Mouse (Mus musculus): Measurements from ENCODE around the gene Galnt11. TPM values are rescaled to one million over a fixed set of nuclear protein-coding genes. Genes with fewer than 3 reads are reported as not detected.
"Not testable (repeated sequence)": the region's sequence is repeated elsewhere in the genome, so short reads cannot be mapped to it uniquely, and the experiment has no call there.

Gene Galnt11
- polyA plus RNA-seq (2015; fragmentation: Nextera tagmentation; extraction: Ambion mirVana) = 38.4 and 41.1 TPM in 2 replicates

- Histone ChIP-seq H3K9ac (ENCODE audit: low read length) (peak within 1 kb of the TSS; percentile 94), H3K9me3 (replicated peaks; ENCODE audit: control insufficient read depth, low read length) (no peaks in the 10 kb centered on the region), H3K27ac (ENCODE audit: low read length) (peak within 1 kb of the TSS; percentile 90), H3K27me3 (ENCODE audit: control insufficient read depth, insufficient read depth, low read length) (no peaks in the 10 kb centered on the region), H3K4me2 (ENCODE audit: low read depth, low read length) (peak within 1 kb of the TSS; percentile 66), H3K4me1 (ENCODE audit: control insufficient read depth, insufficient read depth, low read length) (peaks cover 5% of the 10 kb centered on the region; the same call in 1 of the 2 replicates), H3K4me3 (replicated peaks; ENCODE audit: low read length) (peak within 1 kb of the TSS; percentile 69), H3K36me3 (ENCODE audit: control insufficient read depth, insufficient read depth, low read length) (no peaks in the 10 kb centered on the region)
- 82% methylated on average over 3 of the region's 3 CpGs for WGBS
- ATAC-seq (ENCODE audit: insufficient read depth, low FRiP score) = no peak
These were observed at the start of gene Galnt11 for GRCm38 (mm10) chr5:25221604-25222003. Gene Galnt11, plus strand, starts transcription at chr5:25221904.

DNA sequence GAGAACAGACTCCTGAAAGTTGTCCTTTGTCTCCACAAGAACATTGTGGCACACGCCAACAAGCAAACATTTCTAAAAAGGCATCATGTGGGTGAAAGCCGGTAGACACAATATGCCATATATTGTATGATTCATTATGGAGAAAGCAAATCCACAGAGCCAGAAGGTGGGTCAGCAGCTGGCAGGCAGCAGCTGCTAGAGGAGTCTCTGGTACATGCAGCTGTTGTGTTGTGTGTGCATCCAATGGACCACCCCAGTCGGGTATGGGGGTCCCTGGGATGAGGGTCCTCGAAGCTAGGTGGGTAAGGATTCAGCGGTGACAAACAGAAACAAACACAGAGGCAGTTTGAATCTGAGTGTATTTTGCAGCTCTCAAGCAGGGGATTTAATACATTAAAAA, 43.8 kb upstream of the Galnt11 start:
- H3K27me3 ChIP-seq (ENCODE audit: control insufficient read depth, insufficient read depth, low read length); H3K4me2 ChIP-seq (ENCODE audit: low read depth, low read length); H3K9ac ChIP-seq (ENCODE audit: low read length); H3K9me3 ChIP-seq (replicated peaks; ENCODE audit: control insufficient read depth, low read length); H3K36me3 ChIP-seq (ENCODE audit: control insufficient read depth, insufficient read depth, low read length); H3K4me3 ChIP-seq (replicated peaks; ENCODE audit: low read length); H3K4me1 ChIP-seq (ENCODE audit: control insufficient read depth, insufficient read depth, low read length); H3K27ac ChIP-seq (ENCODE audit: low read length); ATAC-seq (ENCODE audit: insufficient read depth, low FRiP score): not testable (repeated sequence)
- WGBS = 86% methylated on average over 5 of the region's 5 CpGs

- not testable (repeated sequence) for H3K4me2 ChIP-seq (ENCODE audit: low read depth, low read length); H3K4me1 ChIP-seq (ENCODE audit: control insufficient read depth, insufficient read depth, low read length); H3K9ac ChIP-seq (ENCODE audit: low read length); H3K27ac ChIP-seq (ENCODE audit: low read length); H3K4me3 ChIP-seq (replicated peaks; ENCODE audit: low read length); H3K9me3 ChIP-seq (replicated peaks; ENCODE audit: control insufficient read depth, low read length); H3K36me3 ChIP-seq (ENCODE audit: control insufficient read depth, insufficient read depth, low read length); H3K27me3 ChIP-seq (ENCODE audit: control insufficient read depth, insufficient read depth, low read length); ATAC-seq (ENCODE audit: insufficient read depth, low FRiP score)
- WGBS = 69% methylated on average over 4 of the region's 4 CpGs
These were observed 43.2 kb upstream of the Galnt11 start for GRCm38 (mm10) chr5:25178543-25178942.

DNA sequence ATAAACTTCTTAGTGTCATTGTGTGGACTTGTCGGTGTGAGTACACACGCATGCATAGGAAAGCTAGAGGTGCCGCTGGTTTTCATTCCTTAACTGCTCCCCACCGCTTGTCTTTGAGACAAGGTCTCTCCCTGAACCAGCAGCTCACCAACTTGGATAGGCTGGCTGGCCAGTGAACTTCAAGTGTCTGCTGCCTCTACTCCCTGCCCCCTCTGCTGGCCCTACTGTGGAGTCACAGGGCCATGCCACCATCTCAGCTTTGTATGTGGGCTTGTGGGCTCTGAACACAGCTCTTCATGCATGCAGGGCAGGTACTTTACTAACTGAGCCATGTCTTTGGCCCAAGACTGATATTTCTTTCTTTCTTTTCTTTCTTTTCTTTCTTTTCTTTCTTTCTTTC, 42.4 kb upstream of the Galnt11 start:
- no peak overlapping the region for H3K9ac ChIP-seq (ENCODE audit: low read length)
- no peak for ATAC-seq (ENCODE audit: insufficient read depth, low FRiP score)
- 93% methylated on average over 4 of the region's 4 CpGs for WGBS
- H3K9me3 ChIP-seq (replicated peaks; ENCODE audit: control insufficient read depth, low read length) = no peaks in the 10 kb centered on the region
- H3K4me2 ChIP-seq (ENCODE audit: low read depth, low read length) = no peak overlapping the region
- H3K36me3 ChIP-seq (ENCODE audit: control insufficient read depth, insufficient read depth, low read length) = no peaks in the 10 kb centered on the region
- no peak overlapping the region for H3K4me3 ChIP-seq (replicated peaks; ENCODE audit: low read length)
- no peaks in the 10 kb centered on the region for H3K4me1 ChIP-seq (ENCODE audit: control insufficient read depth, insufficient read depth, low read length)
- H3K27me3 ChIP-seq (ENCODE audit: control insufficient read depth, insufficient read depth, low read length) = no peaks in the 10 kb centered on the region
- no peak overlapping the region for H3K27ac ChIP-seq (ENCODE audit: low read length)

GRCm38 (mm10) chr5:25179936-25180488, 41.7 kb upstream of the Galnt11 start:
- no peak for ATAC-seq (ENCODE audit: insufficient read depth, low FRiP score)
- no peak overlapping the region for H3K4me3 ChIP-seq (replicated peaks; ENCODE audit: low read length)
- no peaks in the 10 kb centered on the region for H3K4me1 ChIP-seq (ENCODE audit: control insufficient read depth, insufficient read depth, low read length)
- H3K9ac ChIP-seq (ENCODE audit: low read length) = no peak overlapping the region
- H3K27ac ChIP-seq (ENCODE audit: low read length) = no peak overlapping the region
- H3K36me3 ChIP-seq (ENCODE audit: control insufficient read depth, insufficient read depth, low read length) = no peaks in the 10 kb centered on the region
- no peaks in the 10 kb centered on the region for H3K9me3 ChIP-seq (replicated peaks; ENCODE audit: control insufficient read depth, low read length)
- WGBS = 87% methylated on average over 3 of the region's 3 CpGs
- H3K27me3 ChIP-seq (ENCODE audit: control insufficient read depth, insufficient read depth, low read length) = no peaks in the 10 kb centered on the region
- H3K4me2 ChIP-seq (ENCODE audit: low read depth, low read length) = no peak overlapping the region

DNA sequence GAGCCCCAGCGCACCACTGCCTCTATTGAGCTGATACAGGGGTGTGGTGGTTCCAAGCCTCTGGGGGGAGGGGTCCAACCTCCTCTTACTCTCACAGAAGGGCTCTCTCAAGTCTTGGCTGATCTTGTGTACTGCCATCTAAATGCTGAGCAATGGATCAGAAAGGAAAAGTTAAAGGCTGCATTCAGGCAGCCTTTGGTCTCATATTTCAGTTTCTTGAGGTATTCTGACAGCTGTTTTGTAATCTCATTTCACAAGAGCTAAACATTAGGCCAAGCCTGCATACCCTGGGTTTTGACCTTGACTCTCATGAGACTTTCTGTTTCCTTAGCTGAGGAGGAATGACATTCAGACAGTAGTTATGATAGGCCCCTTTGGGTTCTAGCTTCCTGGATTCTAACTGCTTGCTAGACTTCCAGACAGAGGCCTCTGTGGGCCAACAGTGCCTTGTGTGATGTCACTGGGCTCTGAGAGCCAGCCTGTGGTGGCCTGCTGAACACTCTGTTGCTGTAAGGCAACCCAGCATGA, 40.6 kb upstream of the Galnt11 start, which contains the start of gene Galntl5:
TSS of gene Galntl5 (plus strand) at position 457 of the 528 bp plus-strand sequence.
- 81% methylated on average over 1 of the region's 1 CpGs for WGBS
- Histone ChIP-seq H3K4me1 (ENCODE audit: control insufficient read depth, insufficient read depth, low read length) (no peaks in the 10 kb centered on the region), H3K27me3 (ENCODE audit: control insufficient read depth, insufficient read depth, low read length) (no peaks in the 10 kb centered on the region), H3K27ac (ENCODE audit: low read length) (no peak within 1 kb of the TSS), H3K9me3 (replicated peaks; ENCODE audit: control insufficient read depth, low read length) (no peaks in the 10 kb centered on the region), H3K36me3 (ENCODE audit: control insufficient read depth, insufficient read depth, low read length) (no peaks in the 10 kb centered on the region), H3K9ac (ENCODE audit: low read length) (no peak within 1 kb of the TSS), H3K4me2 (ENCODE audit: low read depth, low read length) (no peak within 1 kb of the TSS), H3K4me3 (replicated peaks; ENCODE audit: low read length) (no peak within 1 kb of the TSS)
- ATAC-seq (ENCODE audit: insufficient read depth, low FRiP score) = no peak

- H3K4me2 ChIP-seq (ENCODE audit: low read depth, low read length) = no peak overlapping the region
- no peaks in the 10 kb centered on the region for H3K4me1 ChIP-seq (ENCODE audit: control insufficient read depth, insufficient read depth, low read length)
- no peak overlapping the region for H3K9ac ChIP-seq (ENCODE audit: low read length)
- H3K36me3 ChIP-seq (ENCODE audit: control insufficient read depth, insufficient read depth, low read length) = no peaks in the 10 kb centered on the region
- no peak overlapping the region for H3K27ac ChIP-seq (ENCODE audit: low read length)
- H3K9me3 ChIP-seq (replicated peaks; ENCODE audit: control insufficient read depth, low read length) = no peaks in the 10 kb centered on the region
- 81% methylated on average over 4 of the region's 4 CpGs for WGBS
- H3K27me3 ChIP-seq (ENCODE audit: control insufficient read depth, insufficient read depth, low read length) = no peaks in the 10 kb centered on the region
- no peak for ATAC-seq (ENCODE audit: insufficient read depth, low FRiP score)
- H3K4me3 ChIP-seq (replicated peaks; ENCODE audit: low read length) = no peak overlapping the region
These were observed 38.1 kb upstream of the Galnt11 start for GRCm38 (mm10) chr5:25183595-25183994.

DNA sequence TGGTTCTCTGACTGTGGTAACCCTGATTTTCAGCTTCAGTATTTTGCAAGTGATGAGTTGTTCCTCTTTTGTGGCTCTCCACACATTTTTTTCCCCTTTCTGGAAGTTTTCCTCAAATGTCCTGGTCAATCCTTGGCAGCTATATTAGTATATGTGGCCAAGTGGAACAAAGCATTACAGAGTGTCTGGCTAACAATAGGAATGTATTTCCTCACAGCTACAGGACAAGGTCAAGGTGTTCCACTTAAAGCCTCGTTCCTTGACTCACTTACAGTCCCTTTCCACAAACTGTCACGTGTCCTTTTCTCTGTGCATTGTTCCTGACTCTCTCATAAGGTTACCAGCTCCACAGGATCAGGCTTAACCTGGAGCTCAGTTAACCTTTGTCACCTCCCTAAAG, 37.1 kb upstream of the Galnt11 start:
- ATAC-seq (ENCODE audit: insufficient read depth, low FRiP score) = no peak
- H3K4me2 ChIP-seq (ENCODE audit: low read depth, low read length) = no peak overlapping the region
- no peaks in the 10 kb centered on the region for H3K9me3 ChIP-seq (replicated peaks; ENCODE audit: control insufficient read depth, low read length)
- H3K9ac ChIP-seq (ENCODE audit: low read length) = no peak overlapping the region
- H3K36me3 ChIP-seq (ENCODE audit: control insufficient read depth, insufficient read depth, low read length) = no peaks in the 10 kb centered on the region
- no peak overlapping the region for H3K27ac ChIP-seq (ENCODE audit: low read length)
- H3K4me3 ChIP-seq (replicated peaks; ENCODE audit: low read length) = no peak overlapping the region
- WGBS = 43% methylated on average over 2 of the region's 2 CpGs
- no peaks in the 10 kb centered on the region for H3K4me1 ChIP-seq (ENCODE audit: control insufficient read depth, insufficient read depth, low read length)
- no peaks in the 10 kb centered on the region for H3K27me3 ChIP-seq (ENCODE audit: control insufficient read depth, insufficient read depth, low read length)

GRCm38 (mm10) chr5:25187727-25188126, 34.0 kb upstream of the Galnt11 start:
- no peaks in the 10 kb centered on the region for H3K4me1 ChIP-seq (ENCODE audit: control insufficient read depth, insufficient read depth, low read length)
- no peak overlapping the region for H3K4me3 ChIP-seq (replicated peaks; ENCODE audit: low read length)
- no peak overlapping the region for H3K4me2 ChIP-seq (ENCODE audit: low read depth, low read length)
- H3K36me3 ChIP-seq (ENCODE audit: control insufficient read depth, insufficient read depth, low read length) = no peaks in the 10 kb centered on the region
- no peak overlapping the region for H3K9ac ChIP-seq (ENCODE audit: low read length)
- no peak for ATAC-seq (ENCODE audit: insufficient read depth, low FRiP score)
- H3K27ac ChIP-seq (ENCODE audit: low read length) = no peak overlapping the region
- no peaks in the 10 kb centered on the region for H3K9me3 ChIP-seq (replicated peaks; ENCODE audit: control insufficient read depth, low read length)
- no peaks in the 10 kb centered on the region for H3K27me3 ChIP-seq (ENCODE audit: control insufficient read depth, insufficient read depth, low read length)

Data from stomach, embryonic 16.5 days (tissue).